8 mouse cellular contexts compared by ENCODE assay signal in genomic region chr2:69821711-69822110, GRCm38 (mm10). TPM values are rescaled to one million over a fixed set of nuclear protein-coding genes. Genes with fewer than 3 reads are reported as not detected.
DNase-seq lines count a peak whose midpoint lies in the region; ATAC-seq and TF ChIP-seq lines count a peak whose summit lies in the region.

Gene Klhl23 (plus strand): TSS chr2:69821944.

- H3K4me3 ChIP-seq in bone marrow macrophage, adult 2 months (ENCODE audit: insufficient read depth, low read length): peak within 1 kb of the TSS; percentile 76
- H3K4me3 ChIP-seq in intestine, embryonic 14.5 days (ENCODE audit: low read depth, low read length): peak within 1 kb of the TSS; percentile 59
- peak within 1 kb of the TSS; percentile 85 for H3K4me3 ChIP-seq in lung, embryonic 16.5 days (ENCODE audit: low read length)

- no peaks in the 10 kb centered on the region for H3K9me3 ChIP-seq in intestine, embryonic 14.5 days (ENCODE audit: control insufficient read depth, low read length)
- H3K9me3 ChIP-seq in lung, embryonic 16.5 days (ENCODE audit: control insufficient read depth, low read length): no peaks in the 10 kb centered on the region

- peak; percentile 6 to 36 for DNase-seq in kidney, postnatal 4 days
- DNase-seq in kidney, adult 9 months: no peak
- no peak for DNase-seq in gastrocnemius, postnatal 36 days
- no peak for DNase-seq in intestine, embryonic 14.5 days (ENCODE audit: low spot score)
- DNase-seq in retina, postnatal 1 day: peak; percentile 21
- no peak for DNase-seq in urinary bladder, postnatal 10 days (ENCODE audit: low spot score)

- peak within 1 kb of the TSS; percentile 88 for H3K9ac ChIP-seq in intestine, embryonic 14.5 days (ENCODE audit: low read length)
- peak within 1 kb of the TSS; percentile 89 for H3K9ac ChIP-seq in lung, embryonic 16.5 days (ENCODE audit: low read length)

- H3K4me2 ChIP-seq in intestine, embryonic 14.5 days (ENCODE audit: low read length): peak within 1 kb of the TSS; percentile 84
- H3K4me2 ChIP-seq in lung, embryonic 16.5 days (ENCODE audit: low read depth, low read length): peak within 1 kb of the TSS; percentile 85

- intact Hi-C loops in gastrocnemius, postnatal 36 days (cut with DNase I): no loop called here

- WGBS in intestine, embryonic 14.5 days: 8% methylated on average over 8 of the region's 8 CpGs
- 1% methylated on average over 8 of the region's 8 CpGs for WGBS in lung, embryonic 16.5 days

- no peak for TF ChIP-seq CTCF in bone marrow macrophage, adult 2 months (IDR thresholded peaks at IDR 0.05; ENCODE audit: low read depth, low read length)

- peaks cover 4% of the 10 kb centered on the region; the same call in 1 of the 2 replicates for H3K4me1 ChIP-seq in bone marrow macrophage, adult 2 months (ENCODE audit: control insufficient read depth, insufficient read depth, low read length)
- H3K4me1 ChIP-seq in intestine, embryonic 14.5 days (replicated peaks; ENCODE audit: control insufficient read depth, insufficient read depth, low read length): peaks cover 8% of the 10 kb centered on the region; the same call in 1 of the 2 replicates
- peaks cover 9% of the 10 kb centered on the region for H3K4me1 ChIP-seq in lung, embryonic 16.5 days (replicated peaks; ENCODE audit: control insufficient read depth, insufficient read depth, low read length)

- H3K36me3 ChIP-seq in intestine, embryonic 14.5 days (ENCODE audit: control insufficient read depth, insufficient read depth, low read length): 0 out of 2 replicates have a peak, but pooled peaks cover 10% of the 10 kb centered on the region
- no peaks in the 10 kb centered on the region for H3K36me3 ChIP-seq in lung, embryonic 16.5 days (ENCODE audit: control insufficient read depth, insufficient read depth, low read length)

- TF ChIP-seq POLR2A in bone marrow macrophage, adult 2 months (IDR thresholded peaks at IDR 0.05; ENCODE audit: borderline replicate concordance, low read depth, low read length): no peak

- ATAC-seq in intestine, embryonic 14.5 days (replicated peaks; ENCODE audit: low FRiP score, low TSS enrichment, low read depth): no peak
- peak; percentile 41 for ATAC-seq in lung, embryonic 16.5 days (ENCODE audit: low read depth)

- H3K27me3 ChIP-seq in intestine, embryonic 14.5 days (replicated peaks; ENCODE audit: control insufficient read depth, insufficient read depth, low read length): no peaks in the 10 kb centered on the region
- no peaks in the 10 kb centered on the region for H3K27me3 ChIP-seq in lung, embryonic 16.5 days (ENCODE audit: control insufficient read depth, insufficient read depth, low read depth, low read length)

- no peak within 1 kb of the TSS for H3K27ac ChIP-seq in bone marrow macrophage, adult 2 months (ENCODE audit: insufficient read depth, low read depth, low read length)
- H3K27ac ChIP-seq in intestine, embryonic 14.5 days (ENCODE audit: low read depth): peak within 1 kb of the TSS; percentile 97
- H3K27ac ChIP-seq in lung, embryonic 16.5 days (ENCODE audit: low read length): peak within 1 kb of the TSS; percentile 94

RNA-seq across cellular contexts. Expression of gene Klhl23, which starts in this region (rescaled TPM):
- 0.23 and 0.39 TPM in 2 replicates for polyA plus RNA-seq in bone marrow macrophage, adult 2 months (2012; ENCODE audit: insufficient read depth, insufficient read length, missing spikeins)
- 10 to 100 TPM; 15.0 to 18.2 TPM for total RNA-seq in gastrocnemius, postnatal 36 days (2021)
- polyA plus RNA-seq in intestine, embryonic 14.5 days (2014; fragmentation: Nextera tagmentation; extraction: Ambion mirVana): 38.4 and 42.1 TPM in 2 replicates
- polyA plus RNA-seq in lung, embryonic 16.5 days (2015; fragmentation: Nextera tagmentation; extraction: Ambion mirVana): 39.6 and 43.1 TPM in 2 replicates

Comparison
In these comparisons a context has a peak if more than half of its experiments do, and no peak if none do; other contexts are left out.
1. RNA of gene Klhl23 (polyA plus RNA-seq): 39.6 to 43.1 TPM in lung, embryonic 16.5 days and 38.4 to 42.1 TPM in intestine, embryonic 14.5 days; 0.23 to 0.39 TPM in bone marrow macrophage, adult 2 months; every median in the first group is over 10 times any median in the second.
2. DNase-seq: peak in kidney, postnatal 4 days (2 of 2) and retina, postnatal 1 day (single experiment); none in kidney, adult 9 months (single experiment), gastrocnemius, postnatal 36 days (0 of 2), intestine, embryonic 14.5 days (single experiment) and urinary bladder, postnatal 10 days (single experiment).
3. Peak in every context shown above with its lines, with median percentiles within 50 percentile points of each other: H3K4me3 ChIP-seq.